ENCODE assay signal across 18 mouse cellular contexts in the genomic region with DNA sequence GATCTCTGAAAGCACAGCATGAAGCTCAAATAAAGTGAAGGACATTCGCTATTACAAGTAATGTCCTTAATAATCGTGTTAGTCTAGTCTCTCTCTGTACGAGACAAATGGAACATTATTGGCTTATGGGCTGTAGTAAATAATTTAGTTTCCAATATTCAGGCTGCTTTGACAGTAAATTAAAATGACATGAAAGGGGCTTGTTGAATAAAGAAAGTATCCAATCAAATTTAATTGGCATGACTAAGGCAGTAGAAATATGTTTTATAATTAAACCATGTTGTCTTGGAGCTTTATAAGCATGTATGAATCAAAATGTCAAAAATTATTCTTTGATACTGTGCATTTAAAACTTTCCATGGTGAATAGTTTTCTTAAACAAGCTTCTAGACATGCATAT.
"Had no signal": no experiment of that assay in that cellular context is flagged by ENCODE, and none has a peak within 500 bp of the region (broad histone marks: within the 10 kb centered on the region; RNA-seq: fewer than 3 reads in every experiment).

No protein-coding gene starts in this region.

- H3K4me2 ChIP-seq: liver, embryonic 11.5 days; liver, embryonic 13.5 days; liver, embryonic 15.5 days; lung, embryonic 15.5 days; midbrain, embryonic 11.5 days; midbrain, embryonic 15.5 days had no signal

- H3K27me3 ChIP-seq: liver, embryonic 13.5 days; liver, embryonic 15.5 days; lung, embryonic 15.5 days; megakaryocyte, embryonic 14.5 days; midbrain, embryonic 15.5 days had no signal

- H3K9ac ChIP-seq: liver, embryonic 13.5 days; liver, embryonic 15.5 days; liver, postnatal 0 days; lung, embryonic 15.5 days; midbrain, embryonic 15.5 days had no signal

- H3K36me3 ChIP-seq: liver, embryonic 13.5 days; liver, embryonic 15.5 days; lung, embryonic 15.5 days; midbrain, embryonic 15.5 days had no signal

- H3K4me1 ChIP-seq: liver, embryonic 13.5 days; liver, embryonic 15.5 days; lung, embryonic 15.5 days; megakaryocyte, embryonic 14.5 days had no signal

- H3K27ac ChIP-seq: liver, embryonic 13.5 days; liver, embryonic 15.5 days; lung, embryonic 15.5 days; macrophage; midbrain, embryonic 15.5 days had no signal

- H3K9me3 ChIP-seq: liver, embryonic 13.5 days; liver, embryonic 15.5 days; lung, embryonic 15.5 days; megakaryocyte, embryonic 14.5 days; midbrain, embryonic 15.5 days had no signal

- H3K4me3 ChIP-seq: liver, embryonic 13.5 days; liver, embryonic 15.5 days; lung, embryonic 15.5 days; megakaryocyte, embryonic 14.5 days; midbrain, embryonic 15.5 days had no signal

- ATAC-seq: liver, postnatal 0 days; lung, postnatal 0 days; midbrain, embryonic 15.5 days had no signal

- DNase-seq: liver, embryonic 13.5 days; liver, postnatal 0 days; lung, adult 2 months; lung, postnatal 14 days; lung, postnatal 36 days; right cerebral cortex, postnatal 14 days; spleen, adult 18-20 months; thymus, adult 18-20 months; thymus, postnatal 14 days; thymus, postnatal 36 days had no signal
